Mouse (Mus musculus) G1E-ER4 (cell line): Measurements from ENCODE around the gene Ppp1r27. TPM values are rescaled to one million over a fixed set of nuclear protein-coding genes. Genes with fewer than 3 reads are reported as not detected.

ENCODE experiments used
- GATA1 ChIP-seq: IDR thresholded peaks from one replicate; pipeline ENCODE4 v1.8.0; 2012; ENCODE audit warnings: low read length, inconsistent platforms
- polyA plus RNA-seq: library from polyadenylated mRNA; stranded (reverse); fragments of >175 nt; gene quantifications from 2 replicates; pipeline ENCODE4 v1.2.3, GENCODE M21; 2012

Ppp1r27 gene
- polyA plus RNA-seq, 1 experiment = not detected

GRCm38 (mm10) chr11:120535804-120536203 is 15.1 kb downstream of the Ppp1r27 start:
- no peak for TF ChIP-seq GATA1

GRCm38 (mm10) chr11:120535145-120535544 is 15.8 kb downstream of the Ppp1r27 start:
- no peak for TF ChIP-seq GATA1

- no peak for TF ChIP-seq GATA1
Observed at GRCm38 (mm10) chr11:120534093-120534492, 16.8 kb downstream of the Ppp1r27 start.

- no peak for TF ChIP-seq GATA1
Observed at GRCm38 (mm10) chr11:120531646-120532045, 19.3 kb downstream of the Ppp1r27 start.

GRCm38 (mm10) chr11:120530085-120530964 is 20.6 kb downstream of the Ppp1r27 start, which contains the start of gene Gcgr:
Gene Gcgr (plus strand): TSS chr11:120530699.
- no peak for TF ChIP-seq GATA1

- TF ChIP-seq GATA1 = no peak
Observed at GRCm38 (mm10) chr11:120528903-120529302, 22.0 kb downstream of the Ppp1r27 start.

- no peak for TF ChIP-seq GATA1
Observed at GRCm38 (mm10) chr11:120527690-120528354, 23.1 kb downstream of the Ppp1r27 start.

- no peak for TF ChIP-seq GATA1
Observed at GRCm38 (mm10) chr11:120525959-120526358, 25.0 kb downstream of the Ppp1r27 start.

- TF ChIP-seq GATA1 = no peak
Observed at GRCm38 (mm10) chr11:120522581-120522980, 28.4 kb downstream of the Ppp1r27 start.

GRCm38 (mm10) chr11:120520967-120521540 is 29.9 kb downstream of the Ppp1r27 start:
- TF ChIP-seq GATA1 = no peak

GRCm38 (mm10) chr11:120520498-120520897 is 30.4 kb downstream of the Ppp1r27 start:
- no peak for TF ChIP-seq GATA1

GRCm38 (mm10) chr11:120519738-120520137 is 31.2 kb downstream of the Ppp1r27 start:
- TF ChIP-seq GATA1 = no peak

GRCm38 (mm10) chr11:120518558-120518957 is 32.4 kb downstream of the Ppp1r27 start:
- TF ChIP-seq GATA1 = no peak

- no peak for TF ChIP-seq GATA1
Observed at GRCm38 (mm10) chr11:120518027-120518426, 32.9 kb downstream of the Ppp1r27 start.

- TF ChIP-seq GATA1 = no peak
Observed at GRCm38 (mm10) chr11:120517147-120517546, 33.8 kb downstream of the Ppp1r27 start.

- TF ChIP-seq GATA1 = no peak
Observed at GRCm38 (mm10) chr11:120515611-120516010, 35.3 kb downstream of the Ppp1r27 start.
